In genomic region chr10:117663056-117663864, GRCm38 (mm10) we compare ENCODE assay signal across 11 mouse cellular contexts. TPM values are rescaled to one million over a fixed set of nuclear protein-coding genes. Genes with fewer than 3 reads are reported as not detected.
DNase-seq lines count a peak whose midpoint lies in the region; ATAC-seq and TF ChIP-seq lines count a peak whose summit lies in the region.
"Had no signal": no experiment of that assay in that cellular context is flagged by ENCODE, and none has a peak within 500 bp of the region (broad histone marks: within the 10 kb centered on the region; RNA-seq: fewer than 3 reads in every experiment).

No protein-coding gene starts in this region.

- H3K4me2 ChIP-seq in heart, embryonic 16.5 days (ENCODE audit: low read depth, low read length), result peak overlapping the region; percentile 63
- peak overlapping the region; percentile 8; the same call in 1 of the 2 replicates for H3K4me2 ChIP-seq in liver, embryonic 13.5 days
- H3K4me2 ChIP-seq in stomach, postnatal 0 days (replicated peaks; ENCODE audit: low read depth), result peak overlapping the region; percentile 47

- intact Hi-C loops in left cerebral cortex, postnatal 36 days (cut with DNase I), result no loop called here

- H3K27me3 ChIP-seq in heart, embryonic 16.5 days (ENCODE audit: control insufficient read depth, insufficient read depth, low read length), result no peaks in the 10 kb centered on the region
- no peaks in the 10 kb centered on the region for H3K27me3 ChIP-seq in liver, embryonic 13.5 days
- H3K27me3 ChIP-seq in stomach, postnatal 0 days (ENCODE audit: control insufficient read depth, insufficient read depth, low read length), result no peaks in the 10 kb centered on the region

- no peak overlapping the region for H3K9ac ChIP-seq in heart, embryonic 16.5 days (ENCODE audit: low read length)
- no peak overlapping the region for H3K9ac ChIP-seq in liver, embryonic 13.5 days
- no peak overlapping the region for H3K9ac ChIP-seq in stomach, postnatal 0 days (ENCODE audit: low read length)

- WGBS in heart, embryonic 16.5 days, result 69% methylated on average over 14 of the region's 14 CpGs
- 65% methylated on average over 14 of the region's 14 CpGs for WGBS in liver, embryonic 13.5 days (ENCODE audit: insufficient replicate concordance)
- 44% methylated on average over 14 of the region's 14 CpGs for WGBS in stomach, postnatal 0 days

- DNase-seq in heart, adult 9 months (ENCODE audit: low spot score in 2 of 2), result no peak
- peak; percentile 70 for DNase-seq in urinary bladder, postnatal 36 days (ENCODE audit: low spot score in 2 of 2)
- DNase-seq in urinary bladder, postnatal 10 days (ENCODE audit: low spot score), result no peak
- DNase-seq in liver, embryonic 13.5 days, result no peak
- peak; percentile 86 for DNase-seq in stomach, postnatal 0 days (ENCODE audit: low spot score)
- no peak for DNase-seq in thymus, postnatal 36 days
- no peak for DNase-seq in left cerebral cortex, postnatal 36 days (ENCODE audit: low spot score in 2 of 2)
- DNase-seq: cerebellum, postnatal 14 days had no signal

- H3K27ac ChIP-seq in heart, embryonic 16.5 days (ENCODE audit: low read length), result no peak overlapping the region
- peak overlapping the region; percentile 43 for H3K27ac ChIP-seq in liver, embryonic 13.5 days
- H3K27ac ChIP-seq in stomach, postnatal 0 days (replicated peaks), result peak overlapping the region; percentile 85
- H3K27ac ChIP-seq: left cerebral cortex, adult 2 months had no signal

- H3K4me1 ChIP-seq in heart, embryonic 16.5 days (ENCODE audit: control insufficient read depth, insufficient read depth, low read length), result peaks cover 2% of the 10 kb centered on the region; the same call in 1 of the 2 replicates
- H3K4me1 ChIP-seq in liver, embryonic 13.5 days (replicated peaks), result peaks cover 3% of the 10 kb centered on the region; the same call in 1 of the 2 replicates
- 0 out of 2 replicates have a peak, but pooled peaks cover 2% of the 10 kb centered on the region for H3K4me1 ChIP-seq in stomach, postnatal 0 days (replicated peaks; ENCODE audit: control insufficient read depth, insufficient read depth)

- no peaks in the 10 kb centered on the region for H3K36me3 ChIP-seq in heart, embryonic 16.5 days (ENCODE audit: control insufficient read depth, insufficient read depth)
- H3K36me3 ChIP-seq in liver, embryonic 13.5 days, result no peaks in the 10 kb centered on the region
- no peaks in the 10 kb centered on the region for H3K36me3 ChIP-seq in stomach, postnatal 0 days (ENCODE audit: control insufficient read depth, insufficient read depth, low read length)

- H3K4me3 ChIP-seq in heart, embryonic 16.5 days (ENCODE audit: low read length), result no peak overlapping the region
- no peak overlapping the region for H3K4me3 ChIP-seq in liver, embryonic 13.5 days (replicated peaks)
- H3K4me3 ChIP-seq in stomach, postnatal 0 days (ENCODE audit: low read depth, low read length), result 0 out of 2 replicates have a peak overlapping the region, but pooled peaks have one; percentile 6
- H3K4me3 ChIP-seq: left cerebral cortex, adult 2 months had no signal

- peak; percentile 63 for TF ChIP-seq EP300 in stomach, postnatal 0 days (optimal IDR thresholded peaks at IDR 0.05)

- H3K9me3 ChIP-seq in heart, embryonic 16.5 days (replicated peaks; ENCODE audit: control insufficient read depth, low read length), result no peaks in the 10 kb centered on the region
- no peaks in the 10 kb centered on the region for H3K9me3 ChIP-seq in liver, embryonic 13.5 days (replicated peaks)
- H3K9me3 ChIP-seq in stomach, postnatal 0 days (ENCODE audit: control insufficient read depth, low read length), result no peaks in the 10 kb centered on the region

- no peak for TF ChIP-seq CTCF in stomach, postnatal 0 days (IDR thresholded peaks at IDR 0.05; ENCODE audit: low read depth)

- no peak for ATAC-seq in heart, embryonic 16.5 days (replicated peaks; ENCODE audit: extremely low read depth, insufficient read depth, low FRiP score)
- ATAC-seq in liver, embryonic 13.5 days (ENCODE audit: low read depth), result peak; percentile 50; the same call in 1 of the 2 replicates
- ATAC-seq in stomach, postnatal 0 days (ENCODE audit: low FRiP score, low TSS enrichment), result peak; percentile 92
- ATAC-seq: CD4-positive, CD25-positive, alpha-beta regulatory T cell, adult 4 months had no signal

RNA-seq across cellular contexts. Expression of gene Cpm, which starts 34.0 kb away (rescaled TPM):
- 3.7 and 8.3 TPM in 2 replicates for polyA plus RNA-seq in heart, embryonic 16.5 days (2015; fragmentation: Nextera tagmentation; extraction: Ambion mirVana)
- 19.3 and 27.8 TPM in 2 replicates for polyA plus RNA-seq in liver, embryonic 13.5 days (2015; fragmentation: Nextera tagmentation; extraction: Ambion mirVana)
- polyA plus RNA-seq in stomach, postnatal 0 days (2015; fragmentation: Nextera tagmentation; extraction: Ambion mirVana), result 22.9 and 26.6 TPM in 2 replicates
- 1 to 10 TPM; 7.5 to 8.1 TPM for total RNA-seq in left cerebral cortex, postnatal 36 days (2021)

RNA-seq across cellular contexts. Expression of gene Mdm2, which starts 47.3 kb away (rescaled TPM):
- 42.7 and 55.3 TPM in 2 replicates for polyA plus RNA-seq in heart, embryonic 16.5 days (2015; fragmentation: Nextera tagmentation; extraction: Ambion mirVana)
- 16.3 and 25.9 TPM in 2 replicates for polyA plus RNA-seq in liver, embryonic 13.5 days (2015; fragmentation: Nextera tagmentation; extraction: Ambion mirVana)
- polyA plus RNA-seq in stomach, postnatal 0 days (2015; fragmentation: Nextera tagmentation; extraction: Ambion mirVana), result 14.8 and 17.6 TPM in 2 replicates
- 10 to 100 TPM; 47.0 to 66.1 TPM for total RNA-seq in left cerebral cortex, postnatal 36 days (2021)

Comparison
In these comparisons a context has a peak if more than half of its experiments do, and no peak if none do; other contexts are left out.
1. DNase-seq: peak in urinary bladder, postnatal 36 days (2 of 2) and stomach, postnatal 0 days (single experiment); none in heart, adult 9 months (0 of 2), urinary bladder, postnatal 10 days (single experiment), liver, embryonic 13.5 days (single experiment), thymus, postnatal 36 days (0 of 2) and left cerebral cortex, postnatal 36 days (0 of 2).
2. H3K4me2 ChIP-seq: peak in every context shown above with its lines; median percentile 63 in heart, embryonic 16.5 days; 47 in stomach, postnatal 0 days; 8 in liver, embryonic 13.5 days.